Mouse (Mus musculus) stomach, postnatal 0 days (tissue): ENCODE results near the gene Ncapd3.

Experiments used
- CTCF ChIP-seq: IDR thresholded peaks from 2 replicates; pipeline ENCODE4 v1.5.1; 2016; ENCODE audit warnings: antibody characterized with exemption, low read depth, mild to moderate bottlenecking, moderate library complexity
- EP300 ChIP-seq: optimal IDR thresholded peaks from 2 replicates; pipeline ENCODE3; 2016; ENCODE audit warnings: antibody characterized with exemption

DNA sequence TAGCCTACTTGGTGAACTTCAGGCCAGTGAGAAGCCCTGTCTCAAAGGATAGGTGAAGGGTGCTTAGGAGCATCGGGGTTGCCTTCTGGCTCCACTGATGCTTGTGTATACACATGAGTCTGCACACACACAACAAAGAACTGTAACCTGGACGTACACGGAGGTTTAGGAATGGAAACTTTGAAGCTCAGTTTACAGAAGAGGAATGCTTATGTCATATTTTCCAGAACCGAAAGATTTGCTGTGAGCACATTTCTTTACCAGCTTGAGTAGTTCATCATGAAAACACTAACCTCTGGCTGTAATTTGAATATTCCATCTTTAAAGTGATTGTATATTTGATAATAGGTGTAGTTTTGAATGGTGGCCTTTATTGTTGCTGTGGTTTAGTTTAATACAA is 40.9 kb downstream of the Ncapd3 start:
- no peak for TF ChIP-seq EP300
- TF ChIP-seq CTCF = no peak
